Mouse (Mus musculus) ES-E14 (cell line): ENCODE data around the gene 1700001P01Rik. TPM values are rescaled to one million over a fixed set of nuclear protein-coding genes. Genes with fewer than 3 reads are reported as not detected.
A peak's percentile ranks its signal among the peaks of the same experiment; 100 is the strongest.

Experiments used
- DNase-seq: peaks from one replicate; pipeline ENCODE4 v3.0.0-alpha.2; 2013; ENCODE audit warnings: low read depth, low spot score
- H3K27ac ChIP-seq: 2 replicates; pipeline ENCODE4 v1.5.1; 2012; ENCODE audit warnings: low read depth, mild to moderate bottlenecking, low read length, moderate library complexity, mixed read lengths; ENCODE audit not compliant: poor library complexity, insufficient read depth, severe bottlenecking
- H3K36me3 ChIP-seq: 2 replicates; pipeline ENCODE4 v1.6.1; 2012; ENCODE audit warnings: mild to moderate bottlenecking, low read length, moderate library complexity, mixed read lengths; ENCODE audit not compliant: control insufficient read depth, poor library complexity, insufficient read depth, severe bottlenecking
- H3K4me1 ChIP-seq, 2 experiments: fragments of 150-350 bp in 1 of 2; sonication (generic) in 1 of 2; 2 replicates each; pipeline ENCODE4 v1.6.1; 2012; ENCODE audit warnings: low read length in 2 of 2, mild to moderate bottlenecking in 1 of 2, mixed read lengths in 1 of 2; ENCODE audit not compliant: control insufficient read depth in 2 of 2, insufficient read depth in 2 of 2, poor library complexity in 1 of 2
- H3K4me3 ChIP-seq, 2 experiments: fragments of 150-350 bp in 1 of 2; sonication (generic) in 1 of 2; 2 replicates each; pipeline ENCODE4 v1.5.1; 2012; ENCODE audit warnings: low read length in 2 of 2, low read depth in 1 of 2, mild to moderate bottlenecking in 1 of 2, mixed read lengths in 1 of 2; ENCODE audit not compliant: insufficient read depth in 1 of 2, poor library complexity in 1 of 2, severe bottlenecking in 1 of 2
- H3K9ac ChIP-seq: 2 replicates; pipeline ENCODE4 v1.6.1; 2012; ENCODE audit warnings: low read depth, mild to moderate bottlenecking, low read length, mixed read lengths; ENCODE audit not compliant: poor library complexity, insufficient read depth, severe bottlenecking
- H3K9me3 ChIP-seq: fragments of 150-350 bp; sonication (generic); 2 replicates; pipeline ENCODE4 v1.6.1; 2012; ENCODE audit warnings: low read depth, mild to moderate bottlenecking, low read length; ENCODE audit not compliant: control insufficient read depth, insufficient read depth
- CHD2 ChIP-seq: IDR thresholded peaks from 2 replicates; pipeline ENCODE4 v1.6.1; 2014; ENCODE audit warnings: mild to moderate bottlenecking, low read depth, low read length, inconsistent platforms
- HCFC1 ChIP-seq: IDR thresholded peaks from 2 replicates; pipeline ENCODE4 v1.6.1; 2012; ENCODE audit warnings: low read length, inconsistent platforms, borderline replicate concordance; ENCODE audit not compliant: insufficient read depth
- MAFK ChIP-seq: IDR thresholded peaks from 2 replicates; pipeline ENCODE4 v1.6.1; 2014; ENCODE audit warnings: mild to moderate bottlenecking, low read depth, low read length, inconsistent platforms; ENCODE audit not compliant: insufficient read depth
- ZC3H11A ChIP-seq: IDR thresholded peaks from 2 replicates; pipeline ENCODE4 v1.6.1; 2012; ENCODE audit warnings: low read depth, mild to moderate bottlenecking, inconsistent platforms, low read length, borderline replicate concordance
- ZNF384 ChIP-seq: IDR thresholded peaks from 2 replicates; pipeline ENCODE4 v1.6.1; 2012; ENCODE audit warnings: low read depth, low read length, inconsistent platforms
- in situ Hi-C, 2 experiments: fragments of 600-800 bp; cut with MboI; formaldehyde crosslinking; loops; one replicate each; pipeline ENCODE4 v1.15.1; 2025; ENCODE audit warnings: low sequenced_read_pairs in 2 of 2, inconsistent platforms in 1 of 2; ENCODE audit not compliant: unreplicated experiment in 2 of 2
- total RNA-seq: library from RNA; depleted of rRNA; stranded (reverse); fragments of 300-350 nt; gene quantifications from 2 replicates; pipeline ENCODE4 v1.2.3, GENCODE M21; 2012

1700001P01Rik gene
- total RNA-seq, 1 experiment: 2.3 TPM

DNA sequence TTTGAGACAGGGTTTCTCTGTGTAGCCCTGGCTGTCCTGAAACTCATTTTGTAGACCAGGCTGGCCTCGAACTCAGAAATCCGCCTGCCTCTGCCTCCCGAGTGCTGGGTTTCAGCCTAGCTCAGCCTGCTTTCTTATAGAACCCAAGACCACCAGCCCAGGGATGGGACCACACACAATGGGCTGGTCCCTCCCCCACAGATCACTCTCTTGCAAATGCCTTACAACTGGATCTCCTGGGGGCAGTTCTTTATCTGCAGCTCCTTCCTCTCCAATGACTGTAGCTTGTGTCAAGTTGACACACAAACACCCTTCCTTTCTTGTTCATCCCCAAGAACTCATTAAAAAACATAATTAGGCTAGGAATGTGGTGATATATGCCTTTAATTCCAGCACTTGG lies 12.2 kb upstream of the 1700001P01Rik start:
- no peak overlapping the region for H3K9ac ChIP-seq
- in situ Hi-C loops: no loop called here
- H3K9me3 ChIP-seq: no peaks in the 10 kb centered on the region
- H3K27ac ChIP-seq: peak overlapping the region; percentile 40; the same call in 1 of the 2 replicates
- no peak for DNase-seq
- TF ChIP-seq CHD2: no peak
- TF ChIP-seq ZNF384: 0 out of 2 replicates have a peak, but pooled peaks have one; percentile 48
- TF ChIP-seq HCFC1: no peak
- H3K36me3 ChIP-seq: no peaks in the 10 kb centered on the region
- H3K4me1 ChIP-seq: peaks cover 0 to 8% of the 10 kb centered on the region in 2 experiments; a peak in 1 of 4 replicates
- H3K4me3 ChIP-seq: no peak overlapping the region

DNA sequence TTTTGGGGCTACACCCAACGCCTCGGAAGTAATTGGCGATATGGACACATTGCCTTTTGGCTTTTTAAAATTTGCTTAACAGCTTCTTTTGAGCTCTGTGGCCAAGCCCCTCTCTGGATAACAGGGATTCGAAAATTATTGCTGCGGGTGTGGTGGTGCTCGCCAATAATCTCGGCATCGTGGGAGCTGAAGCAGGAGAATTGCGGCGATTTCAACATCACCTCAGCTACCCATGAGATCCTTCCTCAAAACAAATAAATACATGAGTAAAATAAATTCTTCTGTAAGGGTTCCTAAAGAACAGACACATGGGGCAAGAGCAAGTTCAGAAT lies 6.8 kb upstream of the 1700001P01Rik start:
- Histone ChIP-seq H3K9ac (peak overlapping the region; percentile 75), H3K27ac (no peak overlapping the region; the same call in 1 of the 2 replicates), H3K4me1 (no peaks in the 10 kb centered on the region), H3K36me3 (peaks cover 40% of the 10 kb centered on the region), H3K4me3 (peak overlapping the region; percentile 83 to 98), H3K9me3 (no peaks in the 10 kb centered on the region)
- in situ Hi-C loops: no loop called here
- TF ChIP-seq CHD2: no peak
- DNase-seq: no peak

DNA sequence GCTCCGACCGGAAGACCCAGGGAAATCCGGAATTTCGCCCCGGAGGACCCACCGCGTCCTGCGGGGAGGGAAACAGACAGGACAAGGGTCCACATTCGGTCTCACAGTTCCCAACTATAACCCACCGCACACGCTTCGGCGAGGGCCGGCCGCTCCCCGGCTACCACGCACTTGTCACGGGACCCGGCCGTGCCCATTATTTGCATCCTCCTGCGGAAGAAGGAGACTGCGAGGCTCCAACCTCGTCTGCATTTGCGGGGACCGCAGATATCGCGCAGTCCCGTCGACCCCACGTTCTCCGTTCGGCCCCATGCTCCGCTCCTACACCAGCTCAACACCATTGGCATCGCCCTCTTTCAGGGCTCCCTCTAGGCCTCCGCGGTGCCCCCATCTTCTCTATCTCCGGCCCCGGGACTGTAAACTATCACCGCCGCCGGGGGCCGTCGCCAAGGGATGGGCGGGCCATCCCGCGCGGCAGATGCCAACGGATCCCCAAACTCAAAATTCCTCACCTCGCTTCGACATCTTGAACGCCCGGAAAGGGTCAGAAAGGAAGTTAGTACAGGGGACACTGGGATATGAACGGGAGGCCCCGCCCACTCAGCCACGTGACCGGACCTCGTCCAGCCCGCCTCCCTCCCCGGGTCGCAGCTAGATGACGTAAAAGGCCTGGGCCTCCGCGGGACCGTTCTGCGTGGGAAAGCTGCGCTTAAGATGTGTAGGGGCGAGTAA lies 6.3 kb upstream of the 1700001P01Rik start, which contains the start of gene Rpl23:
Rpl23 (minus strand) TSS at position 606 of the 732 bp plus-strand sequence.
- peak; percentile 97 for DNase-seq
- peak within 1 kb of the TSS; percentile 100 for H3K9ac ChIP-seq
- H3K36me3 ChIP-seq: peaks cover 45% of the 10 kb centered on the region
- H3K4me3 ChIP-seq: peak within 1 kb of the TSS; percentile 83 to 98
- no peaks in the 10 kb centered on the region for H3K9me3 ChIP-seq
- no peaks in the 10 kb centered on the region for H3K4me1 ChIP-seq
- H3K27ac ChIP-seq: peak within 1 kb of the TSS; percentile 94
- in situ Hi-C loops: no loop called here
- TF ChIP-seq MAFK: no peak
- TF ChIP-seq CHD2: no peak
- TF ChIP-seq ZNF384: no peak
- peak; percentile 84 for TF ChIP-seq HCFC1
- no peak for TF ChIP-seq ZC3H11A

DNA sequence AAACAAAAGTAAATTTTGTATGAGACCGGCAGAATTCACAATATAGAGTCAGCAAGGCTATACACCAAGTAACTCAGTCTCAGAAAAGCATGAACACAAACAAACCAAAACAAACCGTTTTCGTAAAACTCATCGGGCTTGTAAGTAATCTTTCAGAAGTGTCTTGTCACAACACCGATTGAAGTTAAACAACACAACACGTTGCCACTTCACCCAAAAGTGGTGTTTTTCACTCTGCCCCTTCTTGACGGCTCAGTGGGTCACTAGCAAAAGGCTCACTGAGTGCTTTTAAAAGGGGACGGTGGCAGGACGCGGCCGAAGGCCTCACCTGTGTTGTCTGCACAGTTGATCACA lies 5.7 kb upstream of the 1700001P01Rik start:
- peak overlapping the region; percentile 83 to 98 for H3K4me3 ChIP-seq
- TF ChIP-seq CHD2 (no peak), HCFC1 (no peak), MAFK (no peak), ZC3H11A (no peak), ZNF384 (no peak)
- peak overlapping the region; percentile 94 for H3K27ac ChIP-seq
- in situ Hi-C loops: no loop called here
- H3K36me3 ChIP-seq: peaks cover 49% of the 10 kb centered on the region
- H3K9ac ChIP-seq: peak overlapping the region; percentile 100
- no peaks in the 10 kb centered on the region for H3K4me1 ChIP-seq
- no peak for DNase-seq
- H3K9me3 ChIP-seq: no peaks in the 10 kb centered on the region
